Mouse (Mus musculus): Measurements from ENCODE around the gene Fam214b.

GRCm38 (mm10) chr4:42998022-42998421 lies 48.0 kb downstream of the Fam214b start:
- TF ChIP-seq GATA1 (IDR thresholded peaks at IDR 0.05; ENCODE audit: borderline replicate concordance, low read length) (no peak), FLI1 (IDR thresholded peaks at IDR 0.05; ENCODE audit: low read length) (no peak)

All from megakaryocyte, embryonic 14.5 days (primary cell).